Mouse (Mus musculus) stomach, embryonic 15.5 days (tissue): ENCODE measurements around the gene Tomm40. TPM values are rescaled to one million over a fixed set of nuclear protein-coding genes. Genes with fewer than 3 reads are reported as not detected.
A peak's percentile ranks its signal among the peaks of the same experiment; 100 is the strongest.

Source experiments
- ATAC-seq: fragments of 200-750 bp; cut with Nextera tagmentation; 2 replicates; pipeline ENCODE4 v1.8.0; 2017; ENCODE audit warnings: low read depth, moderate number of reproducible peaks, moderate TSS enrichment; ENCODE audit not compliant: insufficient read depth, low FRiP score
- H3K27ac ChIP-seq: fragments of 300-500 bp; sonication (generic); 2 replicates; pipeline ENCODE4 v1.5.1; 2015; ENCODE audit warnings: mild to moderate bottlenecking, inconsistent platforms
- H3K27me3 ChIP-seq: fragments of 300-500 bp; sonication (generic); replicated peaks from 2 replicates; pipeline ENCODE4 v1.6.1; 2015; ENCODE audit warnings: inconsistent platforms
- H3K36me3 ChIP-seq: fragments of 300-500 bp; sonication (generic); 2 replicates; pipeline ENCODE4 v1.6.1; 2015; ENCODE audit warnings: inconsistent platforms
- H3K4me1 ChIP-seq: fragments of 300-500 bp; sonication (generic); 2 replicates; pipeline ENCODE4 v1.6.1; 2015; ENCODE audit warnings: inconsistent platforms
- H3K4me2 ChIP-seq: fragments of 300-500 bp; sonication (generic); 2 replicates; pipeline ENCODE4 v1.6.1; 2015; ENCODE audit warnings: mild to moderate bottlenecking, inconsistent platforms
- H3K4me3 ChIP-seq: fragments of 300-500 bp; sonication (generic); replicated peaks from 2 replicates; pipeline ENCODE4 v1.5.1; 2015; ENCODE audit warnings: inconsistent platforms
- H3K9ac ChIP-seq: fragments of 300-500 bp; sonication (generic); 2 replicates; pipeline ENCODE4 v1.6.1; 2015; ENCODE audit warnings: inconsistent platforms
- H3K9me3 ChIP-seq: fragments of 300-500 bp; sonication (generic); 2 replicates; pipeline ENCODE4 v1.6.1; 2016; ENCODE audit warnings: inconsistent platforms
- WGBS: fragments of 180-500 bp; shearing (Covaris S2); methylation state at CpG from one replicate; pipeline ENCODE4 v1.1.7; 2015; 5-methylcytosine and 5-hydroxymethylcytosine counted together
- polyA plus RNA-seq: library from polyadenylated mRNA; unstranded; fragments of >200 nt; fragmentation: Nextera tagmentation; extraction: Ambion mirVana; gene quantifications from 2 replicates; pipeline ENCODE4 v1.2.1, GENCODE M21; 2015

Tomm40 gene
- polyA plus RNA-seq, 1 experiment from 2014 or later: 161 TPM

GRCm38 (mm10) chr7:19678901-19679300 lies 36.3 kb downstream of the Tomm40 start:
- no peak overlapping the region for H3K4me2 ChIP-seq
- no peak overlapping the region for H3K9ac ChIP-seq
- no peaks in the 10 kb centered on the region for H3K9me3 ChIP-seq
- 86% methylated on average over 3 of the region's 3 CpGs for WGBS
- H3K36me3 ChIP-seq: no peaks in the 10 kb centered on the region
- no peak for ATAC-seq
- H3K27me3 ChIP-seq: no peaks in the 10 kb centered on the region
- H3K4me3 ChIP-seq: no peak overlapping the region
- no peaks in the 10 kb centered on the region for H3K4me1 ChIP-seq
- H3K27ac ChIP-seq: no peak overlapping the region

- Histone ChIP-seq H3K27ac (no peak within 1 kb of the TSS), H3K27me3 (no peaks in the 10 kb centered on the region), H3K4me1 (no peaks in the 10 kb centered on the region), H3K4me2 (no peak within 1 kb of the TSS), H3K4me3 (no peak within 1 kb of the TSS), H3K9me3 (no peaks in the 10 kb centered on the region), H3K36me3 (no peaks in the 10 kb centered on the region), H3K9ac (no peak within 1 kb of the TSS)
- no peak for ATAC-seq
- 58% methylated on average over 8 of the region's 8 CpGs for WGBS
Measured at GRCm38 (mm10) chr7:19677872-19678271, 37.4 kb downstream of the Tomm40 start, which contains the start of gene Apoc2. Gene Apoc2 (minus strand): TSS chr7:19677941.

- ATAC-seq: no peak; the same call in 1 of the 2 replicates
- no peaks in the 10 kb centered on the region for H3K36me3 ChIP-seq
- no peak overlapping the region for H3K4me2 ChIP-seq
- 66% methylated on average over 1 of the region's 1 CpGs for WGBS
- H3K4me1 ChIP-seq: no peaks in the 10 kb centered on the region
- no peaks in the 10 kb centered on the region for H3K27me3 ChIP-seq
- H3K27ac ChIP-seq: no peak overlapping the region
- H3K4me3 ChIP-seq: no peak overlapping the region
- no peak overlapping the region for H3K9ac ChIP-seq
- H3K9me3 ChIP-seq: no peaks in the 10 kb centered on the region
Measured at GRCm38 (mm10) chr7:19676662-19677061, 38.6 kb downstream of the Tomm40 start.

GRCm38 (mm10) chr7:19675824-19676223 lies 39.4 kb downstream of the Tomm40 start:
- no peaks in the 10 kb centered on the region for H3K27me3 ChIP-seq
- no peaks in the 10 kb centered on the region for H3K4me1 ChIP-seq
- no peak overlapping the region for H3K4me3 ChIP-seq
- no peak overlapping the region for H3K9ac ChIP-seq
- no peaks in the 10 kb centered on the region for H3K9me3 ChIP-seq
- H3K36me3 ChIP-seq: no peaks in the 10 kb centered on the region
- ATAC-seq: no peak
- H3K4me2 ChIP-seq: no peak overlapping the region
- no peak overlapping the region for H3K27ac ChIP-seq
- 77% methylated on average over 10 of the region's 10 CpGs for WGBS

- no peak overlapping the region for H3K9ac ChIP-seq
- peaks cover 5% of the 10 kb centered on the region; the same call in 1 of the 2 replicates for H3K4me1 ChIP-seq
- no peaks in the 10 kb centered on the region for H3K9me3 ChIP-seq
- H3K27ac ChIP-seq: no peak overlapping the region
- H3K4me2 ChIP-seq: no peak overlapping the region
- no peaks in the 10 kb centered on the region for H3K27me3 ChIP-seq
- ATAC-seq: no peak
- H3K36me3 ChIP-seq: no peaks in the 10 kb centered on the region
- 57% methylated on average over 14 of the region's 14 CpGs for WGBS
- no peak overlapping the region for H3K4me3 ChIP-seq
Measured at GRCm38 (mm10) chr7:19673083-19673699, 42.0 kb downstream of the Tomm40 start.

GRCm38 (mm10) chr7:19671511-19671910 lies 43.7 kb downstream of the Tomm40 start:
- WGBS: 61% methylated on average over 10 of the region's 10 CpGs

GRCm38 (mm10) chr7:19668947-19669721 lies 46.1 kb downstream of the Tomm40 start:
- Histone ChIP-seq H3K4me2 (peak overlapping the region; percentile 46), H3K36me3 (no peaks in the 10 kb centered on the region), H3K27me3 (no peaks in the 10 kb centered on the region), H3K9ac (no peak overlapping the region), H3K4me3 (no peak overlapping the region), H3K4me1 (peaks cover 11% of the 10 kb centered on the region), H3K9me3 (no peaks in the 10 kb centered on the region), H3K27ac (peak overlapping the region; percentile 60; the same call in 1 of the 2 replicates)
- 3% methylated on average over 10 of the region's 10 CpGs for WGBS
- peak; percentile 67 for ATAC-seq

More at GRCm38 (mm10) chr7:19671511-19671910, 43.7 kb downstream of the Tomm40 start:
- Histone ChIP-seq H3K4me3 (no peak overlapping the region), H3K36me3 (no peaks in the 10 kb centered on the region), H3K27me3 (no peaks in the 10 kb centered on the region), H3K4me1 (peaks cover 5% of the 10 kb centered on the region; the same call in 1 of the 2 replicates), H3K9ac (no peak overlapping the region), H3K4me2 (no peak overlapping the region), H3K27ac (no peak overlapping the region), H3K9me3 (no peaks in the 10 kb centered on the region)
- ATAC-seq: no peak

- Histone ChIP-seq H3K27ac (0 out of 2 replicates have a peak overlapping the region, but pooled peaks have one; percentile 1), H3K4me1 (peaks cover 22% of the 10 kb centered on the region), H3K4me3 (no peak overlapping the region), H3K9me3 (no peaks in the 10 kb centered on the region), H3K36me3 (no peaks in the 10 kb centered on the region), H3K4me2 (no peak overlapping the region), H3K9ac (no peak overlapping the region), H3K27me3 (no peaks in the 10 kb centered on the region)
- 71% methylated on average over 2 of the region's 2 CpGs for WGBS
- ATAC-seq: no peak
Measured at GRCm38 (mm10) chr7:19667434-19667833, 47.8 kb downstream of the Tomm40 start.

GRCm38 (mm10) chr7:19666750-19667149 lies 48.5 kb downstream of the Tomm40 start:
- H3K27me3 ChIP-seq: no peaks in the 10 kb centered on the region
- no peak overlapping the region for H3K9ac ChIP-seq
- H3K4me3 ChIP-seq: no peak overlapping the region
- no peak overlapping the region for H3K4me2 ChIP-seq
- 68% methylated on average over 3 of the region's 3 CpGs for WGBS
- H3K4me1 ChIP-seq: peaks cover 22% of the 10 kb centered on the region
- no peak overlapping the region for H3K27ac ChIP-seq
- H3K36me3 ChIP-seq: 0 out of 2 replicates have a peak, but pooled peaks cover 6% of the 10 kb centered on the region
- no peaks in the 10 kb centered on the region for H3K9me3 ChIP-seq
- no peak for ATAC-seq

- Histone ChIP-seq H3K27ac (peak within 1 kb of the TSS; percentile 96), H3K4me1 (peaks cover 22% of the 10 kb centered on the region), H3K36me3 (0 out of 2 replicates have a peak, but pooled peaks cover 6% of the 10 kb centered on the region), H3K4me3 (peak within 1 kb of the TSS; percentile 100), H3K9me3 (no peaks in the 10 kb centered on the region), H3K4me2 (peak within 1 kb of the TSS; percentile 83), H3K9ac (peak within 1 kb of the TSS; percentile 99), H3K27me3 (no peaks in the 10 kb centered on the region)
- under 1% methylated on average over 63 of the region's 63 CpGs for WGBS
- ATAC-seq: peak; percentile 88
Measured at GRCm38 (mm10) chr7:19664955-19665841, 50.0 kb downstream of the Tomm40 start, which contains the start of gene Clptm1. Gene Clptm1 (minus strand): TSS chr7:19665033.

GRCm38 (mm10) chr7:19664455-19664954 lies 50.7 kb downstream of the Tomm40 start:
- H3K27me3 ChIP-seq: no peaks in the 10 kb centered on the region
- H3K9ac ChIP-seq: peak overlapping the region; percentile 99
- peak overlapping the region; percentile 100 for H3K4me3 ChIP-seq
- peaks cover 22% of the 10 kb centered on the region for H3K4me1 ChIP-seq
- peak overlapping the region; percentile 83 for H3K4me2 ChIP-seq
- peak; percentile 48 for ATAC-seq
- WGBS: under 1% methylated on average over 31 of the region's 37 CpGs
- peak overlapping the region; percentile 96 for H3K27ac ChIP-seq
- H3K36me3 ChIP-seq: 0 out of 2 replicates have a peak, but pooled peaks cover 6% of the 10 kb centered on the region
- H3K9me3 ChIP-seq: no peaks in the 10 kb centered on the region
